Mouse (Mus musculus): ENCODE data around the gene Tas1r3. TPM values are rescaled to one million over a fixed set of nuclear protein-coding genes. Genes with fewer than 3 reads are reported as not detected.

Tas1r3 gene
- polyA plus RNA-seq (2015; fragmentation: Nextera tagmentation; extraction: Ambion mirVana) = 0.19 and 0.25 TPM in 2 replicates

GRCm38 (mm10) chr4:155863001-155863400 is at the start of gene Tas1r3:
Gene Tas1r3 (minus strand): TSS chr4:155863362.
- Histone ChIP-seq H3K4me3 (ENCODE audit: low read depth, low read length) (no peak within 1 kb of the TSS), H3K27me3 (replicated peaks; ENCODE audit: insufficient read depth, low read length) (no peaks in the 10 kb centered on the region), H3K36me3 (ENCODE audit: insufficient read depth, low read length) (peaks cover 18% of the 10 kb centered on the region; the same call in 1 of the 2 replicates), H3K27ac (ENCODE audit: low read length) (no peak within 1 kb of the TSS), H3K4me2 (replicated peaks; ENCODE audit: low read depth, low read length) (no peak within 1 kb of the TSS), H3K4me1 (ENCODE audit: insufficient read depth, low read depth, low read length) (no peaks in the 10 kb centered on the region; the same call in 1 of the 2 replicates), H3K9ac (replicated peaks; ENCODE audit: low read depth) (no peak within 1 kb of the TSS), H3K9me3 (ENCODE audit: low read length) (no peaks in the 10 kb centered on the region)
- DNase-seq (ENCODE audit: low spot score) = no peak
- WGBS = 72% methylated on average over 5 of the region's 5 CpGs
- TF ChIP-seq CTCF (IDR thresholded peaks at IDR 0.05) = no peak
- no peak for TF ChIP-seq EP300 (IDR thresholded peaks at IDR 0.05)
- ATAC-seq = no peak

- H3K27ac ChIP-seq (ENCODE audit: low read length) = no peak overlapping the region
- WGBS = 81% methylated on average over 4 of the region's 4 CpGs
- no peak overlapping the region for H3K9ac ChIP-seq (replicated peaks; ENCODE audit: low read depth)
- TF ChIP-seq CTCF (IDR thresholded peaks at IDR 0.05) (no peak), EP300 (IDR thresholded peaks at IDR 0.05) (no peak)
- H3K4me3 ChIP-seq (ENCODE audit: low read depth, low read length) = no peak overlapping the region
- ATAC-seq (no peak), DNase-seq (ENCODE audit: low spot score) (no peak)
- H3K4me1 ChIP-seq (ENCODE audit: insufficient read depth, low read depth, low read length) = no peaks in the 10 kb centered on the region
- H3K27me3 ChIP-seq (replicated peaks; ENCODE audit: insufficient read depth, low read length) = no peaks in the 10 kb centered on the region
- H3K4me2 ChIP-seq (replicated peaks; ENCODE audit: low read depth, low read length) = no peak overlapping the region
- H3K9me3 ChIP-seq (ENCODE audit: low read length) = no peaks in the 10 kb centered on the region
- H3K36me3 ChIP-seq (ENCODE audit: insufficient read depth, low read length) = peaks cover 7% of the 10 kb centered on the region; the same call in 1 of the 2 replicates
Observed at GRCm38 (mm10) chr4:155908751-155909150, 45.6 kb upstream of the Tas1r3 start.

- no peak for ATAC-seq
Observed at GRCm38 (mm10) chr4:155908281-155908680, 45.1 kb upstream of the Tas1r3 start.

GRCm38 (mm10) chr4:155907003-155907402 is 43.8 kb upstream of the Tas1r3 start:
- H3K4me1 ChIP-seq (ENCODE audit: insufficient read depth, low read depth, low read length) = no peaks in the 10 kb centered on the region
- H3K27me3 ChIP-seq (replicated peaks; ENCODE audit: insufficient read depth, low read length) = no peaks in the 10 kb centered on the region
- TF ChIP-seq EP300 (IDR thresholded peaks at IDR 0.05) (no peak), CTCF (IDR thresholded peaks at IDR 0.05) (no peak)
- ATAC-seq (no peak; the same call in 1 of the 2 replicates), DNase-seq (ENCODE audit: low spot score) (no peak)
- no peak overlapping the region for H3K4me2 ChIP-seq (replicated peaks; ENCODE audit: low read depth, low read length)
- 59% methylated on average over 11 of the region's 11 CpGs for WGBS
- H3K9me3 ChIP-seq (ENCODE audit: low read length) = no peaks in the 10 kb centered on the region
- H3K4me3 ChIP-seq (ENCODE audit: low read depth, low read length) = no peak overlapping the region
- no peak overlapping the region for H3K9ac ChIP-seq (replicated peaks; ENCODE audit: low read depth)
- no peak overlapping the region for H3K27ac ChIP-seq (ENCODE audit: low read length)
- peaks cover 21% of the 10 kb centered on the region for H3K36me3 ChIP-seq (ENCODE audit: insufficient read depth, low read length)

More at GRCm38 (mm10) chr4:155908281-155908680, 45.1 kb upstream of the Tas1r3 start:
- Histone ChIP-seq H3K27ac (ENCODE audit: low read length) (no peak overlapping the region), H3K36me3 (ENCODE audit: insufficient read depth, low read length) (peaks cover 10% of the 10 kb centered on the region; the same call in 1 of the 2 replicates), H3K4me3 (ENCODE audit: low read depth, low read length) (no peak overlapping the region), H3K9ac (replicated peaks; ENCODE audit: low read depth) (no peak overlapping the region), H3K4me2 (replicated peaks; ENCODE audit: low read depth, low read length) (no peak overlapping the region), H3K27me3 (replicated peaks; ENCODE audit: insufficient read depth, low read length) (no peaks in the 10 kb centered on the region), H3K4me1 (ENCODE audit: insufficient read depth, low read depth, low read length) (no peaks in the 10 kb centered on the region), H3K9me3 (ENCODE audit: low read length) (no peaks in the 10 kb centered on the region)
- WGBS = 74% methylated on average over 7 of the region's 7 CpGs
- no peak for DNase-seq (ENCODE audit: low spot score)
- TF ChIP-seq EP300 (IDR thresholded peaks at IDR 0.05) (no peak), CTCF (IDR thresholded peaks at IDR 0.05) (no peak)

DNA sequence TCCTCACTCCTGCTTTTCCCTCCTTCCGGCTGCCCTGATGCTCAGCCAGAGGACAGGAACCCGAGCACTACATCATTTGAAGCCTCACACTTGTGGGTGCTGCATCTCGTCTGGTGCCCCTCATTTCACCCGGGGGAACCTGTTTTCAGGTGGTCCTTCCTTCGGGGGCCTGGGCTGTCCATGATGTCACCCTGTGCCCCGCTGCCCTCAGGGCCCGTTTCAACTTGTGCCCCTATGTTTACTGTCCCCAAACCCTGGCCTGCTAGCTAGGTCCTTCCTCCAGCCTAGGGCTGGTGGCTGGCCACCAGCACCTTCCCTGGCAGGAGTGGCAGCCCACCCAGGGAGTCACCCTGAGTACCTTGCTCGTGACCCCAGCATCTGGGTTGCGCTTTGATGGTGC is 43.0 kb upstream of the Tas1r3 start:
- Histone ChIP-seq H3K9ac (replicated peaks; ENCODE audit: low read depth) (no peak overlapping the region), H3K4me2 (replicated peaks; ENCODE audit: low read depth, low read length) (no peak overlapping the region), H3K9me3 (ENCODE audit: low read length) (no peaks in the 10 kb centered on the region), H3K4me1 (ENCODE audit: insufficient read depth, low read depth, low read length) (no peaks in the 10 kb centered on the region), H3K36me3 (ENCODE audit: insufficient read depth, low read length) (peaks cover 22% of the 10 kb centered on the region), H3K27ac (ENCODE audit: low read length) (no peak overlapping the region), H3K27me3 (replicated peaks; ENCODE audit: insufficient read depth, low read length) (no peaks in the 10 kb centered on the region), H3K4me3 (ENCODE audit: low read depth, low read length) (no peak overlapping the region)
- TF ChIP-seq EP300 (IDR thresholded peaks at IDR 0.05) = no peak
- no peak for TF ChIP-seq CTCF (IDR thresholded peaks at IDR 0.05)
- ATAC-seq = no peak
- no peak for DNase-seq (ENCODE audit: low spot score)
- WGBS = 74% methylated on average over 9 of the region's 9 CpGs

DNA sequence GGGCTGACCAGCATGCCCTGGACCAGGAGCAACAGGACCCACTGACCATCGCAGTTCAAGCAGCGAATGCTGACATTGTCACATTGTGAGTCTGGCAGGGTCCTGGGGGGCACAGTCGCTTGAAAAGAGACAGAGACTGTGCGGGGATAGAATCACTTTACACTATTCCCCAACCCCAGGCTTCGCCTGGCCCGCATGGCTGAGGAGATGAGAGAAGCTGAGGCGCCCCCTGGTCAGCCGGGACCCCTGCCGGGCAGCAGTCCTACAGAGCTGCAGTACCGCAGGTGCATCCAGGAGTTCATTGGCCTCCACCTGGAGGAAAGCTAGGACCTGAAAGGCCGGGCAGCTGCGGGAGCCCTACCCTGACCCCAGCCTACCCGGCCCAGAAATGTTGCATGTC is 42.5 kb upstream of the Tas1r3 start:
- Histone ChIP-seq H3K4me2 (replicated peaks; ENCODE audit: low read depth, low read length) (no peak overlapping the region), H3K36me3 (ENCODE audit: insufficient read depth, low read length) (peaks cover 22% of the 10 kb centered on the region), H3K4me3 (ENCODE audit: low read depth, low read length) (no peak overlapping the region), H3K9ac (replicated peaks; ENCODE audit: low read depth) (no peak overlapping the region), H3K27me3 (replicated peaks; ENCODE audit: insufficient read depth, low read length) (no peaks in the 10 kb centered on the region), H3K9me3 (ENCODE audit: low read length) (no peaks in the 10 kb centered on the region), H3K4me1 (ENCODE audit: insufficient read depth, low read depth, low read length) (no peaks in the 10 kb centered on the region), H3K27ac (ENCODE audit: low read length) (no peak overlapping the region)
- no peak for DNase-seq (ENCODE audit: low spot score)
- no peak for ATAC-seq
- TF ChIP-seq CTCF (IDR thresholded peaks at IDR 0.05) (no peak), EP300 (IDR thresholded peaks at IDR 0.05) (no peak)
- WGBS = 80% methylated on average over 13 of the region's 13 CpGs

Measured in lung, postnatal 0 days (tissue).